Mouse (Mus musculus): Measurements from ENCODE around the gene Cfh. TPM values are rescaled to one million over a fixed set of nuclear protein-coding genes. Genes with fewer than 3 reads are reported as not detected.
A peak's percentile ranks its signal among the peaks of the same experiment; 100 is the strongest.
"Not testable (repeated sequence)": the region's sequence is repeated elsewhere in the genome, so short reads cannot be mapped to it uniquely, and the experiment has no call there.

The Cfh gene
- polyA plus RNA-seq (2015; fragmentation: Nextera tagmentation; extraction: Ambion mirVana), result 11.5 and 13.2 TPM in 2 replicates

- not testable (repeated sequence) for H3K9ac ChIP-seq; H3K27me3 ChIP-seq; ATAC-seq (ENCODE audit: borderline replicate concordance, extremely low read depth, low FRiP score, low TSS enrichment); H3K4me2 ChIP-seq; H3K4me3 ChIP-seq; H3K4me1 ChIP-seq; H3K36me3 ChIP-seq; H3K9me3 ChIP-seq
- H3K27ac ChIP-seq, result peak within 1 kb of the TSS; percentile 44; the same call in 1 of the 2 replicates
Measured at GRCm38 (mm10) chr1:140183664-140184063, at the start of gene Cfh. Gene Cfh, minus strand, starts transcription at chr1:140183764.

GRCm38 (mm10) chr1:140226673-140227072, 43.1 kb upstream of the Cfh start:
- no peak for ATAC-seq (ENCODE audit: borderline replicate concordance, extremely low read depth, low FRiP score, low TSS enrichment)
- Histone ChIP-seq H3K4me2 (no peak overlapping the region), H3K27me3 (no peaks in the 10 kb centered on the region), H3K9ac (no peak overlapping the region), H3K4me1 (no peaks in the 10 kb centered on the region), H3K36me3 (no peaks in the 10 kb centered on the region), H3K4me3 (no peak overlapping the region), H3K9me3 (no peaks in the 10 kb centered on the region), H3K27ac (no peak overlapping the region)
- 51% methylated on average over 8 of the region's 8 CpGs for WGBS

- H3K36me3 ChIP-seq, result no peaks in the 10 kb centered on the region
- H3K9me3 ChIP-seq, result no peaks in the 10 kb centered on the region
- no peak overlapping the region for H3K9ac ChIP-seq
- WGBS, result 75% methylated on average over 2 of the region's 3 CpGs
- no peaks in the 10 kb centered on the region for H3K27me3 ChIP-seq
- H3K27ac ChIP-seq, result no peak overlapping the region
- no peak overlapping the region for H3K4me2 ChIP-seq
- no peak for ATAC-seq (ENCODE audit: borderline replicate concordance, extremely low read depth, low FRiP score, low TSS enrichment)
- no peaks in the 10 kb centered on the region for H3K4me1 ChIP-seq
- H3K4me3 ChIP-seq, result no peak overlapping the region
Measured at GRCm38 (mm10) chr1:140225221-140225620, 41.7 kb upstream of the Cfh start.

GRCm38 (mm10) chr1:140205329-140205728, 21.8 kb upstream of the Cfh start:
- Histone ChIP-seq H3K9ac (no peak overlapping the region), H3K4me2 (no peak overlapping the region), H3K27ac (no peak overlapping the region), H3K27me3 (no peaks in the 10 kb centered on the region), H3K4me1 (no peaks in the 10 kb centered on the region), H3K9me3 (no peaks in the 10 kb centered on the region), H3K36me3 (no peaks in the 10 kb centered on the region), H3K4me3 (no peak overlapping the region)
- no peak for ATAC-seq (ENCODE audit: borderline replicate concordance, extremely low read depth, low FRiP score, low TSS enrichment)
- WGBS, result 51% methylated on average over 2 of the region's 2 CpGs

GRCm38 (mm10) chr1:140188500-140188899, 4.9 kb upstream of the Cfh start:
- not testable (repeated sequence) for H3K4me2 ChIP-seq; H3K27ac ChIP-seq; H3K9me3 ChIP-seq; H3K36me3 ChIP-seq; H3K27me3 ChIP-seq; H3K4me3 ChIP-seq; H3K4me1 ChIP-seq; ATAC-seq (ENCODE audit: borderline replicate concordance, extremely low read depth, low FRiP score, low TSS enrichment); H3K9ac ChIP-seq
- WGBS, result 88% methylated on average over 2 of the region's 2 CpGs

- ATAC-seq (ENCODE audit: borderline replicate concordance, extremely low read depth, low FRiP score, low TSS enrichment), result peak; percentile 85; the same call in 1 of the 2 replicates
- Histone ChIP-seq H3K27ac (peak overlapping the region; percentile 44; the same call in 1 of the 2 replicates), H3K9me3 (no peaks in the 10 kb centered on the region), H3K9ac (no peak overlapping the region), H3K4me3 (no peak overlapping the region), H3K4me2 (no peak overlapping the region), H3K27me3 (no peaks in the 10 kb centered on the region), H3K4me1 (no peaks in the 10 kb centered on the region), H3K36me3 (no peaks in the 10 kb centered on the region)
- WGBS, result 26% methylated on average over 2 of the region's 2 CpGs
Measured at GRCm38 (mm10) chr1:140183208-140183607, 356 bp downstream of the Cfh start.

- 79% methylated on average over 1 of the region's 1 CpGs for WGBS
- no peak overlapping the region for H3K4me2 ChIP-seq
- no peaks in the 10 kb centered on the region for H3K36me3 ChIP-seq
Measured at GRCm38 (mm10) chr1:140180125-140180524, 3.4 kb downstream of the Cfh start.

GRCm38 (mm10) chr1:140175442-140175841, 8.1 kb downstream of the Cfh start:
- no peaks in the 10 kb centered on the region for H3K27me3 ChIP-seq
- H3K4me2 ChIP-seq, result no peak overlapping the region
- H3K27ac ChIP-seq, result no peak overlapping the region
- no peak for ATAC-seq (ENCODE audit: borderline replicate concordance, extremely low read depth, low FRiP score, low TSS enrichment)
- H3K9ac ChIP-seq, result no peak overlapping the region
- no peak overlapping the region for H3K4me3 ChIP-seq
- WGBS, result 54% methylated on average over 2 of the region's 2 CpGs
- no peaks in the 10 kb centered on the region for H3K36me3 ChIP-seq
- H3K4me1 ChIP-seq, result no peaks in the 10 kb centered on the region
- H3K9me3 ChIP-seq, result no peaks in the 10 kb centered on the region

More at GRCm38 (mm10) chr1:140180125-140180524, 3.4 kb downstream of the Cfh start:
- no peak for ATAC-seq (ENCODE audit: borderline replicate concordance, extremely low read depth, low FRiP score, low TSS enrichment)
- Histone ChIP-seq H3K4me3 (no peak overlapping the region), H3K27ac (no peak overlapping the region), H3K9me3 (no peaks in the 10 kb centered on the region), H3K4me1 (no peaks in the 10 kb centered on the region), H3K9ac (no peak overlapping the region), H3K27me3 (no peaks in the 10 kb centered on the region)

GRCm38 (mm10) chr1:140171581-140172154, 11.9 kb downstream of the Cfh start:
- Histone ChIP-seq H3K4me1 (no peaks in the 10 kb centered on the region), H3K4me3 (no peak overlapping the region), H3K27me3 (no peaks in the 10 kb centered on the region), H3K27ac (no peak overlapping the region), H3K36me3 (no peaks in the 10 kb centered on the region), H3K4me2 (no peak overlapping the region), H3K9ac (no peak overlapping the region), H3K9me3 (no peaks in the 10 kb centered on the region)
- 34% methylated on average over 4 of the region's 4 CpGs for WGBS
- no peak for ATAC-seq (ENCODE audit: borderline replicate concordance, extremely low read depth, low FRiP score, low TSS enrichment)

GRCm38 (mm10) chr1:140158970-140159369, 24.6 kb downstream of the Cfh start:
- 80% methylated on average over 2 of the region's 3 CpGs for WGBS
- Histone ChIP-seq H3K36me3 (no peaks in the 10 kb centered on the region), H3K4me2 (no peak overlapping the region), H3K9ac (no peak overlapping the region), H3K4me3 (no peak overlapping the region), H3K27me3 (no peaks in the 10 kb centered on the region), H3K9me3 (no peaks in the 10 kb centered on the region), H3K4me1 (no peaks in the 10 kb centered on the region), H3K27ac (no peak overlapping the region)
- no peak for ATAC-seq (ENCODE audit: borderline replicate concordance, extremely low read depth, low FRiP score, low TSS enrichment)

GRCm38 (mm10) chr1:140069471-140069870, 114.1 kb downstream of the Cfh start:
- H3K9ac ChIP-seq, result no peak overlapping the region
- no peak overlapping the region for H3K27ac ChIP-seq
- no peak for ATAC-seq (ENCODE audit: borderline replicate concordance, extremely low read depth, low FRiP score, low TSS enrichment)
- H3K4me1 ChIP-seq, result no peaks in the 10 kb centered on the region
- H3K36me3 ChIP-seq, result no peaks in the 10 kb centered on the region
- H3K4me3 ChIP-seq, result no peak overlapping the region
- H3K27me3 ChIP-seq, result no peaks in the 10 kb centered on the region
- H3K4me2 ChIP-seq, result no peak overlapping the region
- no peaks in the 10 kb centered on the region for H3K9me3 ChIP-seq
